Mouse (Mus musculus) hindlimb bud, embryonic 11.5 days (tissue): ENCODE data around the gene Dexi.

Experiments
- DNase-seq: peaks from one replicate; pipeline ENCODE4 v3.0.0-alpha.2; 2012; ENCODE audit warnings: low read depth, low spot score; ENCODE audit errors: extremely low spot score

The Dexi gene

GRCm38 (mm10) chr16:10460188-10460587 is 82.7 kb downstream of the Dexi start:
- DNase-seq, result no peak

GRCm38 (mm10) chr16:10454583-10454974 is 88.3 kb downstream of the Dexi start:
- peak; percentile 63 for DNase-seq

GRCm38 (mm10) chr16:10453872-10454582 is 88.8 kb downstream of the Dexi start:
- peak; percentile 24 for DNase-seq
